Mouse (Mus musculus) T-cell, adult 2 months (primary cell): ENCODE results near the gene Dupd1.
"Not testable (repeated sequence)": the region's sequence is repeated elsewhere in the genome, so short reads cannot be mapped to it uniquely, and the experiment has no call there.

Experiments used
- DNase-seq: peaks from one replicate; pipeline ENCODE4 v3.0.0; 2022; ENCODE audit warnings: low spot score

Dupd1 gene

DNA sequence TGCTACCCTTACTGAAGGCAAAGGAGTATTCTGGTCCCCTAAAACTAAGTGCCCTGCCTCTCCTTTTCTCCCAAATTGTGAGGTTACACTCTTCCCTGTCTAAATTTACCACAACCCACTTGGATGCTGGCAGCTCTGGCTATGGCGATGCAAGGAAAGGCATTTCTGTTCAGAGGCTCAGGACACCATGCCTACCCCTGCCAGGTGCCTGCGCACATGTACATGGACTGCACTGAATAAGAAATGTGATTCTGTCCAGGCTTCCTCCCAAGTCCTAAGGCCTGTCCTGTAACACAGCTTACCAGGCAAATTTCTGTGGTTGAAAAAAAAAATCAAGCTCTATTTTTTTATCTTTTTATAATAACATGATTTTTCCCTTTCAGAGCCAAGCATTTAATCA, 38.2 kb downstream of the Dupd1 start:
- DNase-seq = no peak

GRCm38 (mm10) chr14:21674471-21674870, 39.9 kb downstream of the Dupd1 start:
- DNase-seq = no peak

GRCm38 (mm10) chr14:21673100-21673499, 41.3 kb downstream of the Dupd1 start:
- no peak for DNase-seq

- not testable (repeated sequence) for DNase-seq
Measured at GRCm38 (mm10) chr14:21670422-21671006, 43.9 kb downstream of the Dupd1 start.

GRCm38 (mm10) chr14:21669633-21670421, 44.5 kb downstream of the Dupd1 start:
- no peak for DNase-seq

GRCm38 (mm10) chr14:21669218-21669617, 45.2 kb downstream of the Dupd1 start:
- DNase-seq = no peak

GRCm38 (mm10) chr14:21662465-21663142, 51.8 kb downstream of the Dupd1 start:
- DNase-seq = no peak

GRCm38 (mm10) chr14:21659652-21660051, 54.7 kb downstream of the Dupd1 start:
- DNase-seq = peak; percentile 64

- DNase-seq = no peak
Measured at GRCm38 (mm10) chr14:21659155-21659554, 55.2 kb downstream of the Dupd1 start.

GRCm38 (mm10) chr14:21653813-21654212, 60.6 kb downstream of the Dupd1 start:
- DNase-seq = peak; percentile 67

GRCm38 (mm10) chr14:21640806-21641435, 73.5 kb downstream of the Dupd1 start:
- DNase-seq = no peak

- DNase-seq = peak; percentile 21
Measured at GRCm38 (mm10) chr14:21636548-21636947, 77.8 kb downstream of the Dupd1 start.

DNA sequence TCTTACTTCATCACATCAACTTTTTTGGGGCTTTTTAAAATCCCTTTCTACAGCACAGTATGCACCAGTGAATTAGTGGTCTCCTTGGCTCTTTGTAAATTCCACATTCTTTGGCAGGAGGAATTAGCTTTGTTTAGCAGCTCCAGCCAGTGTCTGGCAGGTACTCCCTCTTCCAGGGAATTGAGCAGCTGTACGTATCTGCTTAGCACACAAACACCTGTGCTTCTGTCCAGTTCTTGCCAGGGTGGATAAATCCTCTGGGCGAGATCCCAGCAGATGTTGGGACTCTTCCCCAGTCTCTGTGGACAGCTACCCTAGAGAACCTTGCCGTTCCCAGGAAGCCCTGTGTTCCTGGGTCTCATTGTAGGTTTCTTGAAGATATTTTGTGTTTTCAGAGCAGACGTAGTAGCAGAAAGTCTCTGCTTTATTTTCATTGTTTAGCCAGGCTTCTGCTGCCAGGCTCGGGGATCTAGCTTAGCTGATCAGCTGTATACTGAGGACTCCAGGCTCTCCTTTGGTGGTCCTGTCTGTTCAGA, 82.6 kb downstream of the Dupd1 start:
- no peak for DNase-seq
